Mouse (Mus musculus) spleen, adult 12 weeks (tissue): ENCODE results near the gene Fsd2.

Source experiments
- DNase-seq: peaks from one replicate; pipeline ENCODE4 v3.0.0; 2022; ENCODE audit warnings: low spot score

Gene Fsd2

GRCm38 (mm10) chr7:81541924-81542524 is 24.7 kb downstream of the Fsd2 start:
- DNase-seq = no peak

GRCm38 (mm10) chr7:81540999-81541398 is 25.7 kb downstream of the Fsd2 start:
- no peak for DNase-seq

GRCm38 (mm10) chr7:81539565-81539964 is 27.2 kb downstream of the Fsd2 start:
- no peak for DNase-seq

- DNase-seq = no peak
Observed at GRCm38 (mm10) chr7:81538070-81538675, 28.6 kb downstream of the Fsd2 start.

- DNase-seq = no peak
Observed at GRCm38 (mm10) chr7:81536478-81536877, 30.3 kb downstream of the Fsd2 start.

GRCm38 (mm10) chr7:81531462-81531861 is 35.3 kb downstream of the Fsd2 start:
- no peak for DNase-seq

- DNase-seq = no peak
Observed at GRCm38 (mm10) chr7:81528918-81529317, 37.8 kb downstream of the Fsd2 start.

GRCm38 (mm10) chr7:81523663-81524017 is 43.1 kb downstream of the Fsd2 start:
- DNase-seq = no peak

- DNase-seq = peak; percentile 65
Observed at GRCm38 (mm10) chr7:81523008-81523662, 43.6 kb downstream of the Fsd2 start.

- DNase-seq = no peak
Observed at GRCm38 (mm10) chr7:81516154-81517030, 50.4 kb downstream of the Fsd2 start.

- DNase-seq = no peak
Observed at GRCm38 (mm10) chr7:81514906-81515590, 51.7 kb downstream of the Fsd2 start.

GRCm38 (mm10) chr7:81501050-81501449 is 65.7 kb downstream of the Fsd2 start:
- DNase-seq = no peak

GRCm38 (mm10) chr7:81498181-81498580 is 68.6 kb downstream of the Fsd2 start, which contains the start of gene BC048679:
TSS of gene BC048679 (minus strand) at chr7:81498281.
- no peak for DNase-seq

- DNase-seq = no peak
Observed at GRCm38 (mm10) chr7:81497171-81497570, 69.6 kb downstream of the Fsd2 start.

GRCm38 (mm10) chr7:81493331-81494021 is 73.3 kb downstream of the Fsd2 start, which contains the start of gene Ap3b2:
TSS of gene Ap3b2 (minus strand) at chr7:81493925.
- peak; percentile 3 for DNase-seq

GRCm38 (mm10) chr7:81492628-81493027 is 74.1 kb downstream of the Fsd2 start:
- no peak for DNase-seq

- no peak for DNase-seq
Observed at GRCm38 (mm10) chr7:81489649-81490048, 77.1 kb downstream of the Fsd2 start.
